Comparison of ENCODE assay signal across 14 mouse cellular contexts in the genomic region with DNA sequence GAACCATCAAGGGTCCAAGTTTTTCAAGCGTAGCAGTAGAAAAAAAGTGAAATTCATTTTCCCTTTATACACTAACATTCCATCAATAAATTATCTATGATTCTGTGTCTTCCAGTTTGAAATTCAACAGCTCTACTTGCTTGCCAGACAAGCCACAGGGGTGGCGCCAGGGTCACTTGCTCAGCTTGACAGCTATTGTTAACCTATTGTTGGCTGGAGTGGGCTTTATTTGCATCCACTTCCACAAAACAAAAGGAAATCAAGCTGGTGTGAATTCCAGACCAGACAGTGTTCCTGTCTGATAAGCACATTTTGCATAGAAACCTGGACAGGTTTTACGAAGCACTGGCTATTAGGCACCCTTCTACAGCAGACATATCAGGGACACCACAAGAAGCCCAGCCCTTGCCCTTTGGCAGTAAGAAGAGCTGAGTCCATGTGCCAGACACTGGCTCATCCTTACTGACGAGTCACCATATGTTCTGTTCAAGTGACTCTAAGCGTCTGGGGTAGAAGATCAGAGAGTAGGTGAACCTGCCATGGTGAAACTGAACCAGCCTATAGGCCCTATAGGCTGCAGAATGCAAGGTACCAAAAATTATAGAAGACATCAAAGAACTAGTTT.
A peak's percentile ranks its signal among the peaks of the same experiment; 100 is the strongest.
DNase-seq lines count a peak whose midpoint lies in the region; ATAC-seq and TF ChIP-seq lines count a peak whose summit lies in the region.
"Had no signal": no experiment of that assay in that cellular context is flagged by ENCODE, and none has a peak within 500 bp of the region (broad histone marks: within the 10 kb centered on the region; RNA-seq: fewer than 3 reads in every experiment).

No protein-coding gene starts in this region.

- no peak for DNase-seq in cerebellum, adult 8-10 months
- peak; percentile 28 for DNase-seq in midbrain, embryonic 10.5 days (ENCODE audit: low spot score)
- DNase-seq in cerebellum, postnatal 10 days: peak; percentile 63 to 81
- DNase-seq in midbrain, postnatal 0 days (ENCODE audit: low spot score): peak; percentile 11
- no peak for DNase-seq in lung, postnatal 25 days (ENCODE audit: low spot score)
- DNase-seq: adrenal gland, adult 2 months; heart, adult 18-20 months; right cerebral cortex, postnatal 25 days had no signal

- H3K4me3 ChIP-seq in midbrain, embryonic 10.5 days: no peak overlapping the region
- no peak overlapping the region for H3K4me3 ChIP-seq in midbrain, embryonic 13.5 days (replicated peaks)
- no peak overlapping the region for H3K4me3 ChIP-seq in midbrain, postnatal 0 days (ENCODE audit: low read depth, low read length)
- H3K4me3 ChIP-seq: lung, embryonic 15.5 days had no signal

- no peak overlapping the region for H3K4me2 ChIP-seq in midbrain, embryonic 13.5 days (replicated peaks)
- no peak overlapping the region for H3K4me2 ChIP-seq in midbrain, postnatal 0 days (ENCODE audit: low read depth, low read length, poor library complexity, severe bottlenecking)
- H3K4me2 ChIP-seq: lung, embryonic 15.5 days had no signal

- H3K9ac ChIP-seq in midbrain, embryonic 13.5 days (replicated peaks): no peak overlapping the region
- no peak overlapping the region for H3K9ac ChIP-seq in midbrain, postnatal 0 days (replicated peaks; ENCODE audit: low read length, poor library complexity, severe bottlenecking)
- H3K9ac ChIP-seq: lung, embryonic 15.5 days had no signal

- H3K4me1 ChIP-seq in midbrain, embryonic 10.5 days: peaks cover 5% of the 10 kb centered on the region
- H3K4me1 ChIP-seq in midbrain, embryonic 13.5 days (replicated peaks): peaks cover 5% of the 10 kb centered on the region
- H3K4me1 ChIP-seq in midbrain, postnatal 0 days (ENCODE audit: insufficient read depth, low read length): no peaks in the 10 kb centered on the region
- H3K4me1 ChIP-seq: lung, embryonic 15.5 days had no signal

- H3K9me3 ChIP-seq in midbrain, embryonic 10.5 days (replicated peaks): 0 out of 2 replicates have a peak, but pooled peaks cover 5% of the 10 kb centered on the region
- no peaks in the 10 kb centered on the region for H3K9me3 ChIP-seq in midbrain, embryonic 13.5 days
- no peaks in the 10 kb centered on the region for H3K9me3 ChIP-seq in midbrain, postnatal 0 days (ENCODE audit: low read length)
- H3K9me3 ChIP-seq: lung, embryonic 15.5 days had no signal

- 48% methylated on average over 5 of the region's 5 CpGs for WGBS in midbrain, embryonic 10.5 days
- WGBS in midbrain, embryonic 13.5 days: 42% methylated on average over 5 of the region's 5 CpGs
- WGBS in midbrain, postnatal 0 days: 48% methylated on average over 5 of the region's 5 CpGs

- peak; percentile 84 for ATAC-seq in cerebellum, adult (ENCODE audit: insufficient number of reproducible peaks, low FRiP score, low TSS enrichment)
- ATAC-seq in midbrain, embryonic 13.5 days: no peak
- no peak for ATAC-seq in midbrain, postnatal 0 days (ENCODE audit: low FRiP score)
- ATAC-seq in monocyte, adult 5-6 weeks (replicated peaks; ENCODE audit: insufficient number of reproducible peaks, low FRiP score, low TSS enrichment, poor library complexity, severe bottlenecking): no peak
- ATAC-seq: forebrain, embryonic 16.5 days had no signal

- H3K27ac ChIP-seq in midbrain, embryonic 10.5 days (replicated peaks): no peak overlapping the region
- H3K27ac ChIP-seq in midbrain, embryonic 13.5 days: no peak overlapping the region
- H3K27ac ChIP-seq in midbrain, postnatal 0 days (ENCODE audit: low read depth, low read length): no peak overlapping the region
- H3K27ac ChIP-seq: lung, embryonic 15.5 days had no signal

- no peak for TF ChIP-seq CTCF in midbrain, postnatal 0 days (IDR thresholded peaks at IDR 0.05)

- no peaks in the 10 kb centered on the region for H3K36me3 ChIP-seq in midbrain, embryonic 10.5 days
- no peaks in the 10 kb centered on the region for H3K36me3 ChIP-seq in midbrain, embryonic 13.5 days
- no peaks in the 10 kb centered on the region for H3K36me3 ChIP-seq in midbrain, postnatal 0 days (ENCODE audit: insufficient read depth, low read length)
- H3K36me3 ChIP-seq: lung, embryonic 15.5 days had no signal

- H3K27me3 ChIP-seq in midbrain, embryonic 10.5 days (ENCODE audit: low read depth, poor library complexity, severe bottlenecking): no peaks in the 10 kb centered on the region
- no peaks in the 10 kb centered on the region for H3K27me3 ChIP-seq in midbrain, embryonic 13.5 days
- H3K27me3 ChIP-seq in midbrain, postnatal 0 days (ENCODE audit: insufficient read depth, low read length): no peaks in the 10 kb centered on the region
- H3K27me3 ChIP-seq: CH12.LX; lung, embryonic 15.5 days had no signal

Comparison
In these comparisons a context has a peak if more than half of its experiments do, and no peak if none do; other contexts are left out.
1. DNase-seq: peak in midbrain, embryonic 10.5 days (single experiment), cerebellum, postnatal 10 days (2 of 2) and midbrain, postnatal 0 days (single experiment); none in cerebellum, adult 8-10 months (single experiment) and lung, postnatal 25 days (single experiment).